Mouse (Mus musculus) midbrain, postnatal 0 days (tissue): ENCODE data around the gene Fntb. TPM values are rescaled to one million over a fixed set of nuclear protein-coding genes. Genes with fewer than 3 reads are reported as not detected.

Experiments
- ATAC-seq: fragments of 200-750 bp; cut with Nextera tagmentation; 2 replicates; pipeline ENCODE4 v1.8.0; 2017; ENCODE audit warnings: moderate number of reproducible peaks, mild to moderate bottlenecking, moderate TSS enrichment, moderate library complexity; ENCODE audit not compliant: low FRiP score
- DNase-seq: peaks from one replicate; pipeline ENCODE4 v3.0.0-alpha.2; 2015; ENCODE audit warnings: low spot score
- H3K27ac ChIP-seq: fragments of 300-500 bp; sonication (generic); 2 replicates; pipeline ENCODE4 v1.5.1; 2014; ENCODE audit warnings: low read depth, mild to moderate bottlenecking, low read length, mixed read lengths
- H3K27me3 ChIP-seq: fragments of 300-500 bp; sonication (generic); 2 replicates; pipeline ENCODE4 v1.6.1; 2014; ENCODE audit warnings: low read length, control low read depth, mixed read lengths; ENCODE audit not compliant: insufficient read depth
- H3K36me3 ChIP-seq: fragments of 300-500 bp; sonication (generic); 2 replicates; pipeline ENCODE4 v1.6.1; 2014; ENCODE audit warnings: low read length, control low read depth, mixed read lengths; ENCODE audit not compliant: insufficient read depth
- H3K4me1 ChIP-seq: fragments of 300-500 bp; sonication (generic); 2 replicates; pipeline ENCODE4 v1.6.1; 2014; ENCODE audit warnings: mild to moderate bottlenecking, control low read depth, antibody characterized with exemption, low read length, mixed read lengths; ENCODE audit not compliant: insufficient read depth
- H3K4me2 ChIP-seq: fragments of 300-500 bp; sonication (generic); 2 replicates; pipeline ENCODE4 v1.6.1; 2014; ENCODE audit warnings: low read depth, mild to moderate bottlenecking, low read length, mixed read lengths; ENCODE audit not compliant: poor library complexity, severe bottlenecking
- H3K4me3 ChIP-seq: fragments of 300-500 bp; sonication (generic); 2 replicates; pipeline ENCODE4 v1.5.1; 2014; ENCODE audit warnings: low read depth, mild to moderate bottlenecking, low read length, moderate library complexity
- H3K9ac ChIP-seq: fragments of 300-500 bp; sonication (generic); replicated peaks from 2 replicates; pipeline ENCODE4 v1.6.1; 2014; ENCODE audit warnings: mild to moderate bottlenecking, low read length, moderate library complexity, mixed read lengths; ENCODE audit not compliant: poor library complexity, severe bottlenecking
- H3K9me3 ChIP-seq: fragments of 300-500 bp; sonication (generic); 2 replicates; pipeline ENCODE4 v1.6.1; 2016; ENCODE audit warnings: low read length, control low read depth
- CTCF ChIP-seq: IDR thresholded peaks from 2 replicates; pipeline ENCODE4 v1.5.1; 2016; ENCODE audit warnings: antibody characterized with exemption, mild to moderate bottlenecking
- WGBS: fragments of 180-500 bp; shearing (Covaris S2); extraction: QIAGEN DNeasy Blood & Tissue Kit; methylation state at CpG from one replicate; pipeline ENCODE4 v1.1.7; 2014; 5-methylcytosine and 5-hydroxymethylcytosine counted together
- polyA plus RNA-seq: library from polyadenylated mRNA; unstranded; fragments of >200 nt; fragmentation: Nextera tagmentation; extraction: Ambion mirVana; gene quantifications from 2 replicates; pipeline ENCODE4 v1.2.1, GENCODE M21; 2015
- total RNA-seq: library from RNA; depleted of rRNA; stranded (reverse); fragments of >200 nt; gene quantifications from 2 replicates; pipeline ENCODE4 v1.2.3, GENCODE M21; 2014

Gene Fntb
- total and polyA plus RNA-seq, 2 experiments from 2014 or later = 34.3 to 36.6 TPM

DNA sequence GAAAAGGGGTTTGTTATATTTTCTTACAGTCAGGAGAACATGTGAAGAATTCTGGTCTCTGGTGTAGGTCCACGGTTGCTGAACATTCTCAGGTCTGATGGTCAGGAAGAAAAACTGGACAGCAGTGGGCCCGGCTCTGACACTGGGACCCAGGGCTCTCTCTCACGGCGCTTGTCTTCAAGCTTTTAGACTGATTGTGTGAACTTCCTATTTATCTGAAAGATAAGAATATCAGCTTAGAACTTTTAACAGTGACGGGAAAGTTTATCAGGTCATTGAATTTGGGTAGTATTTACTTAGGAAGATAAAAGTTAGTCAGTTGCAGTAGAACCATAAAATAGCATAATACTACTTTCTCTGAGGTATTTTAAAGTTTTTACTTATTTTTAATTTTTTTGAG, 11.5 kb downstream of the Fntb start:
- no peak for TF ChIP-seq CTCF
- no peak for DNase-seq
- no peak overlapping the region for H3K27ac ChIP-seq
- no peaks in the 10 kb centered on the region for H3K4me1 ChIP-seq
- ATAC-seq = no peak
- 92% methylated on average over 5 of the region's 5 CpGs for WGBS
- H3K4me3 ChIP-seq = no peak overlapping the region
- H3K9ac ChIP-seq = no peak overlapping the region
- no peaks in the 10 kb centered on the region for H3K36me3 ChIP-seq
- no peaks in the 10 kb centered on the region for H3K9me3 ChIP-seq
- H3K4me2 ChIP-seq = no peak overlapping the region
- H3K27me3 ChIP-seq = no peaks in the 10 kb centered on the region

DNA sequence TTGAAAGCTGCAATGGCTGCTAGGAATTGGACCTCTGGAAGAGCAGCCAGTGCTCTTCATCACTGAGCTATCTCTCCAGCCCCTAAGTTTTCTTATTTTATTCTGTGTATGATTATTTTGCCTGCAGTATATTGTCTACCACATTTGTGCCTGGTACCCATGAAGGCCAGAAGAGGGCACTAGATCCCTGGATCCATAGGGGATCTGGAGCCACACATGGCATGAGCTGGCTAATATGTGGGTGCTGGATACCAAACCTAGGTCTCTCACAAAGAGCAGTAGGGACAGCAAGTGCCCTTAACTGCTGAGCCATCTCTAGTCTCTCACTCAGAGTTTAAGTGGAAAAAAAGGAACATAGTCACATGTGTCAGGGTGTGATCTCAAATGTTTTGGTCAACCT, 12.5 kb downstream of the Fntb start:
- no peak overlapping the region for H3K9ac ChIP-seq
- H3K4me2 ChIP-seq = no peak overlapping the region

GRCm38 (mm10) chr12:76778305-76779083, 13.1 kb downstream of the Fntb start:
- no peak overlapping the region for H3K4me2 ChIP-seq
- no peak overlapping the region for H3K4me3 ChIP-seq
- no peak overlapping the region for H3K9ac ChIP-seq
- TF ChIP-seq CTCF = no peak; the same call in none of the 2 replicates
- no peaks in the 10 kb centered on the region for H3K9me3 ChIP-seq
- WGBS = 86% methylated on average over 10 of the region's 10 CpGs
- ATAC-seq (no peak), DNase-seq (no peak)
- no peaks in the 10 kb centered on the region for H3K36me3 ChIP-seq
- H3K4me1 ChIP-seq = no peaks in the 10 kb centered on the region
- H3K27me3 ChIP-seq = no peaks in the 10 kb centered on the region
- H3K27ac ChIP-seq = no peak overlapping the region

More for the DNA sequence above, 12.5 kb downstream of the Fntb start:
- DNase-seq = no peak
- no peak for ATAC-seq
- no peak overlapping the region for H3K4me3 ChIP-seq
- no peaks in the 10 kb centered on the region for H3K4me1 ChIP-seq
- peak; percentile 34 for TF ChIP-seq CTCF
- no peaks in the 10 kb centered on the region for H3K27me3 ChIP-seq
- no peak overlapping the region for H3K27ac ChIP-seq
- H3K9me3 ChIP-seq = no peaks in the 10 kb centered on the region
- no peaks in the 10 kb centered on the region for H3K36me3 ChIP-seq

DNA sequence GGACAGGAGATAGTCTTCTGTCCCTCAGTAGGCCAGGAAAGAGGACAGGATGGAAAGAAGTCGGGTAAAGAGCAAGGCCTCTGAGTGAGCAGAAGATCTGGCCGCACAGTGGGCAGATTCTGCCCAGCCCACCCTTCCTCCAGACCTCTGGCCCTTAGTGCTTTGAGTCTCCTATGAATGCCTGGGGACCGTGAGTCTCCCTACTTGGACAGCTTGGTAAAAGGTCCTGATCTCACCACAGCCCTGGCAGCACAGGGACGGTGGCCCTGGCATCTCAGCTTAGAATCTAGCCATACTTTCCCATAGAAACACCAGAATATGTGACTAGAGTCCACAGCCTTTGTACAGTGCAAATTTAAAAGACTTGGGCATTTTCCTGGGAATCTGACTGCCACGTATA, 14.6 kb downstream of the Fntb start:
- H3K9ac ChIP-seq = no peak overlapping the region
- no peak for ATAC-seq
- no peaks in the 10 kb centered on the region for H3K4me1 ChIP-seq
- no peak for TF ChIP-seq CTCF
- no peak for DNase-seq
- H3K36me3 ChIP-seq = no peaks in the 10 kb centered on the region
- 70% methylated on average over 5 of the region's 5 CpGs for WGBS
- no peaks in the 10 kb centered on the region for H3K27me3 ChIP-seq
- H3K27ac ChIP-seq = no peak overlapping the region
- no peak overlapping the region for H3K4me3 ChIP-seq
- H3K4me2 ChIP-seq = no peak overlapping the region
- no peaks in the 10 kb centered on the region for H3K9me3 ChIP-seq

DNA sequence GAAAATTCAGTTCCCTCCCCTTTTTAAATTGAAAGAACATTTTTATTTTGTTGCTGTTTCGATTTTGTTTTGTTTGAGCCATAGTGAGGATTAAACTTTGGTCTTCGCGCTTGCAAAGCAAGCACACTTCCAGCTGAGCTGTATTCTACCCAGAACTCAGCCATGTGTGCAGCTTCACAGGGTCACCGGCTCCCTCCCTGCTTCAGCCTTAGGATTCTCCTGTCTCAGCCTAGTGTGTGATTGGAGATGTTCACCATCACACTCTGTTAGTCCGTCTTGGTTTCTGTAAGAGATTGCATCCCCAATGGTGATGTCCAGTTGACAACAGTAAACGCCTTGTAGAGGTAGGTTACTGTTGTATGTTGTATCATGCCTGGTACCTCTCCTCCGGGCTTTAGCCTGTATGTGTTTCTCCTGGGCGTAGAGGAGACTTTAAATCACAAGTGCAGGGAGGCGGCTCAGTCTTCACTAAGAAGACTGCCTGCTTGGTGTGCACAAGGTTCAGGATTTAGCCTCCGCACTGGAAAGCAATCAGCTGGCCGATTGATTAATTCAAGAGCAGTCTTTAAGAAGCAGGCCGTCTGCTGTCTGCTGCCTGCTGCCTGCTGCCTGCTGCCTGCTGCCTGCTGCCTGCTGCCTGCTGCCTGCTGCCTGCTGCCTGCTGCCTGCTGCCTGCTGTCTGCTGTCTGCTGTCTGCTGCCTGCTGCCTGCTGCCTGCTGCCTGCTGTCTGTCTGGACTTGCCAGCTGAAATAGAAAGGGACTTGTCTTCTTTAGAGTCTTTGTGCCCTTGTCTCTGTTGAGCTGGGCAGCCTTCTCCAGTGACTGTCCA, 15.5 kb downstream of the Fntb start:
- DNase-seq = peak; percentile 50
- no peak overlapping the region for H3K4me3 ChIP-seq
- H3K4me2 ChIP-seq = no peak overlapping the region
- H3K9me3 ChIP-seq = no peaks in the 10 kb centered on the region
- H3K9ac ChIP-seq = no peak overlapping the region
- 53% methylated on average over 12 of the region's 12 CpGs for WGBS
- no peaks in the 10 kb centered on the region for H3K4me1 ChIP-seq
- no peaks in the 10 kb centered on the region for H3K36me3 ChIP-seq
- H3K27me3 ChIP-seq = no peaks in the 10 kb centered on the region
- no peak for ATAC-seq
- TF ChIP-seq CTCF = no peak
- H3K27ac ChIP-seq = no peak overlapping the region

- H3K4me3 ChIP-seq = no peak overlapping the region
- H3K27me3 ChIP-seq = no peaks in the 10 kb centered on the region
- no peaks in the 10 kb centered on the region for H3K4me1 ChIP-seq
- H3K4me2 ChIP-seq = no peak overlapping the region
- no peak for TF ChIP-seq CTCF
- DNase-seq = no peak
- no peak overlapping the region for H3K9ac ChIP-seq
- H3K27ac ChIP-seq = no peak overlapping the region
- ATAC-seq = no peak
- WGBS = 71% methylated on average over 10 of the region's 10 CpGs
- no peaks in the 10 kb centered on the region for H3K9me3 ChIP-seq
- H3K36me3 ChIP-seq = no peaks in the 10 kb centered on the region
Observed at GRCm38 (mm10) chr12:76784056-76784619, 18.7 kb downstream of the Fntb start.
